ENCODE assay signal across 31 mouse cellular contexts in the genomic region with DNA sequence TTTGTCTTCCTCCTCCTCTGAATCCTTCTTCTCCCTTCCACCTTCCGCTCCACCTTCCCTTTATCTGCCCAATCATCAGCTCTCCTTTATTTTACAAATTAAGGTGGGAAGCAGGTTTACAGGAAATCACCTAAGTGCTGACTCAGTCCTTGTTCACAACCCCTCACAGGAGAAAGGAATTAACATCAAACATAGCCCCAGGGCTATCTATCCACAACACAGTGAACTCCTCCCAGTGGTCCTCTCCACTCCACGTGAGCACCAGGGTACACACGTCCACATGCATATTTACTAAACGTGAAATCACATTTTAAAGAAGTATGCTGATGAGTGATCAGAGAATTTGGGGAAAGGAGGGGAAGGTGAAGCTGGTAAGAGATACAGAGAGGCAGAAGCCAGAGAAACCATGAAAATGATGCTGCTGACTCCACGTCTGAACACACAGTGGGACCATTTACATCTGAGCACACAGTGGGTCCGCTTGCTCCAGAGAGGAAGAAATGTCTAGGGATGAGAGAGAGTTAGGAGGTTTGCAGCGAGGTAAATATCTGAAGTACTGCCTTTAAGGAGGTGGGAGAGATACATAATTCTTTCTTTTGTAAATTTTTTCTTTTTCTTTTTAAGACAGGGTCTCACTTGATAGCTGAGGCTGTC. TPM values are rescaled to one million over a fixed set of nuclear protein-coding genes. Genes with fewer than 3 reads are reported as not detected.
DNase-seq lines count a peak whose midpoint lies in the region; TF ChIP-seq lines count a peak whose summit lies in the region.
"Had no signal": no experiment of that assay in that cellular context is flagged by ENCODE, and none has a peak within 500 bp of the region (broad histone marks: within the 10 kb centered on the region; RNA-seq: fewer than 3 reads in every experiment).

No protein-coding gene starts in this region.

- H3K4me3 ChIP-seq in CH12.LX (replicated peaks in 1 of 3; ENCODE audit: low read depth in 2 of 3, low read length in 2 of 3, poor library complexity in 1 of 3), result no peak overlapping the region
- H3K4me3 ChIP-seq: embryonic facial prominence, embryonic 10.5 days; embryonic facial prominence, embryonic 13.5 days; erythroblast, embryonic 14.5 days; forebrain, embryonic 13.5 days; hindbrain, embryonic 12.5 days; hindbrain, embryonic 15.5 days had no signal

- H3K79me2 ChIP-seq in CH12.LX (replicated peaks; ENCODE audit: control insufficient read depth, extremely low read depth, insufficient read depth, poor library complexity, severe bottlenecking), result no peaks in the 10 kb centered on the region

- in situ Hi-C loops in CH12.LX (cut with MboI; ENCODE audit: low pct_ligation_motif_present, low pct_unique_long_range_greater_than_20kb, low sequenced_read_pairs), result no loop called here

- intact Hi-C loops in gastrocnemius, postnatal 36 days (cut with DNase I), result no loop called here

- H3K27ac ChIP-seq in CH12.LX (ENCODE audit: insufficient read depth, low read depth), result no peak overlapping the region
- H3K27ac ChIP-seq: embryonic facial prominence, embryonic 10.5 days; embryonic facial prominence, embryonic 13.5 days; forebrain, embryonic 13.5 days; hindbrain, embryonic 12.5 days; hindbrain, embryonic 15.5 days had no signal

- TF ChIP-seq EP300 in CH12.LX (IDR thresholded peaks at IDR 0.05; ENCODE audit: low read length), result no peak

- peaks cover 17% of the 10 kb centered on the region for H3K27me3 ChIP-seq in CH12.LX (replicated peaks)
- H3K27me3 ChIP-seq: embryonic facial prominence, embryonic 13.5 days; forebrain, embryonic 13.5 days; hindbrain, embryonic 12.5 days; hindbrain, embryonic 15.5 days had no signal

- dilution Hi-C loops in CH12.LX (cut with MboI; ENCODE audit: extremely low pct_ligation_motif_present, extremely low pct_unique_long_range_greater_than_20kb, low sequenced_read_pairs), result no loop called here

- H3K4me1 ChIP-seq in CH12.LX (ENCODE audit: control insufficient read depth in 1 of 2, insufficient read depth in 2 of 2), result peaks cover 0 to 7% of the 10 kb centered on the region in 2 experiments; a peak in 2 of 4 replicates
- H3K4me1 ChIP-seq: embryonic facial prominence, embryonic 10.5 days; embryonic facial prominence, embryonic 13.5 days; forebrain, embryonic 13.5 days; hindbrain, embryonic 12.5 days had no signal

- DNase-seq in CH12.LX (ENCODE audit: extremely low read depth), result no peak
- peak; percentile 95 for DNase-seq in ES-CJ7 (ENCODE audit: low read depth, low spot score)
- peak; percentile 95 for DNase-seq in R1 (ENCODE audit: low read depth, low spot score)
- no peak for DNase-seq in layer of hippocampus, adult 11-12 months (ENCODE audit: low spot score)
- no peak for DNase-seq in gastrocnemius, postnatal 36 days
- no peak for DNase-seq in spleen, postnatal 14 days (ENCODE audit: low spot score in 2 of 2)
- DNase-seq: adrenal gland, adult 8-10 months; adrenal gland, postnatal 25 days; cerebellum, adult 11-12 months; cerebellum, adult 8-10 months; cerebellum, postnatal 10 days; cerebellum, postnatal 36 days; embryo, embryonic 11 days; gastrocnemius, postnatal 10 days; heart, adult 11 months had no signal

- TF ChIP-seq POLR2A in CH12.LX (IDR thresholded peaks at IDR 0.05; ENCODE audit: low read depth, low read length), result no peak

- peaks cover 0 to 8% of the 10 kb centered on the region in 2 experiments for H3K36me3 ChIP-seq in CH12.LX (replicated peaks in 1 of 2; ENCODE audit: control insufficient read depth in 1 of 2, insufficient read depth in 1 of 2, low read length in 1 of 2)
- H3K36me3 ChIP-seq: hindbrain, embryonic 15.5 days had no signal

- no peak overlapping the region for H3K9ac ChIP-seq in CH12.LX (ENCODE audit: insufficient read depth, low read depth)
- H3K9ac ChIP-seq: embryonic facial prominence, embryonic 13.5 days; forebrain, embryonic 13.5 days; hindbrain, embryonic 12.5 days; hindbrain, embryonic 15.5 days had no signal

- TF ChIP-seq RAD21 in CH12.LX (IDR thresholded peaks at IDR 0.05; ENCODE audit: low read depth, low read length), result no peak

- no peak for TF ChIP-seq CTCF in CH12.LX (conservative IDR thresholded peaks at IDR 0.05 in 1 of 2, IDR thresholded peaks at IDR 0.05 in 1 of 2; ENCODE audit: low read depth in 2 of 2, low read length in 2 of 2)

- H3K9me3 ChIP-seq in CH12.LX (replicated peaks; ENCODE audit: low read length), result peaks cover 6% of the 10 kb centered on the region
- H3K9me3 ChIP-seq: embryonic facial prominence, embryonic 13.5 days; forebrain, embryonic 13.5 days; hindbrain, embryonic 12.5 days; hindbrain, embryonic 15.5 days had no signal

- no peak overlapping the region for H3K4me2 ChIP-seq in CH12.LX (ENCODE audit: insufficient read depth, low read depth, poor library complexity, severe bottlenecking)
- H3K4me2 ChIP-seq: embryonic facial prominence, embryonic 13.5 days; forebrain, embryonic 13.5 days; heart, embryonic 11.5 days; hindbrain, embryonic 12.5 days; hindbrain, embryonic 15.5 days had no signal

TF ChIP-seq in CH12.LX, 34 proteins besides CTCF, POLR2A, EP300 and RAD21:
- TF ChIP-seq KAT2A (IDR thresholded peaks at IDR 0.05; ENCODE audit: insufficient replicate concordance, low read length) (no peak), ETS1 (conservative IDR thresholded peaks at IDR 0.05; ENCODE audit: low read depth, low read length) (no peak), MEF2A (IDR thresholded peaks at IDR 0.05; ENCODE audit: borderline replicate concordance, low read depth, low read length) (no peak), ZKSCAN1 (IDR thresholded peaks at IDR 0.05; ENCODE audit: borderline replicate concordance, low read depth, low read length) (peak; percentile 43; the same call in 1 of the 2 replicates)

RNA-seq across cellular contexts. Expression of a gene that starts 3.7 kb away (rescaled TPM):
- 0.08 TPM in 1 of 2 replicates, not detected in the other for total RNA-seq in CH12.LX (2012; rRNA removed)
- 0.19 TPM in 1 of 2 replicates, not detected in the other for total RNA-seq in CH12.LX (2014; rRNA removed)
- 0.18 TPM in 1 of 2 replicates, not detected in the other for polyA plus RNA-seq in CH12.LX (2012; ENCODE audit: insufficient read length, low read depth)
- total RNA-seq in gastrocnemius, postnatal 36 days (2021), result not detected
- total RNA-seq: adrenal gland, postnatal 25 days; gastrocnemius, adult 18-20 months; heart, postnatal 25 days; hematopoietic stem cell, adult 5-6 weeks had no signal
- polyA plus RNA-seq: cortical plate, adult 2 months; embryonic facial prominence, embryonic 13.5 days; erythroblast, embryonic 14.5 days; forebrain, embryonic 16.5 days; heart, embryonic 11.5 days; heart, embryonic 14.5 days; heart, postnatal 0 days; hindbrain, embryonic 12.5 days; hindbrain, embryonic 15.5 days; intestine, embryonic 14.5 days; intestine, postnatal 0 days had no signal

RNA-seq across cellular contexts. Expression of a gene that starts 5.3 kb away (rescaled TPM):
- total RNA-seq in CH12.LX (2012; rRNA removed), result 30.6 and 40.8 TPM in 2 replicates
- total RNA-seq in CH12.LX (2014; rRNA removed), result 37.3 and 47.5 TPM in 2 replicates
- polyA plus RNA-seq in CH12.LX (2012; ENCODE audit: insufficient read length, low read depth), result 38.7 and 42.6 TPM in 2 replicates
- 10 to 100 TPM; 14.9 to 17.5 TPM for total RNA-seq in gastrocnemius, postnatal 36 days (2021)

RNA-seq across cellular contexts. Expression of a gene that starts 37.0 kb away (rescaled TPM):
- total RNA-seq in CH12.LX (2012; rRNA removed) (13.6 and 16.5 TPM in 2 replicates), CH12.LX (2014; rRNA removed) (16.0 and 17.2 TPM in 2 replicates)
- polyA plus RNA-seq in CH12.LX (2012; ENCODE audit: insufficient read length, low read depth), result 15.4 and 16.5 TPM in 2 replicates
- total RNA-seq in gastrocnemius, postnatal 36 days (2021), result 10 to 100 TPM in 1 of 2 experiments, 1 to 10 TPM in 1; 9.7 to 13.1 TPM

RNA-seq across cellular contexts. Expression of a gene that starts 37.6 kb away (rescaled TPM):
- 25.7 and 30.0 TPM in 2 replicates for total RNA-seq in CH12.LX (2012; rRNA removed)
- total RNA-seq in CH12.LX (2014; rRNA removed), result 27.9 and 31.0 TPM in 2 replicates
- polyA plus RNA-seq in CH12.LX (2012; ENCODE audit: insufficient read length, low read depth), result 41.1 and 50.6 TPM in 2 replicates
- total RNA-seq in gastrocnemius, postnatal 36 days (2021), result 10 to 100 TPM; 20.4 to 20.7 TPM

RNA-seq across cellular contexts. Expression of a gene that starts 38.4 kb away (rescaled TPM):
- 12.8 and 13.3 TPM in 2 replicates for total RNA-seq in CH12.LX (2012; rRNA removed)
- total RNA-seq in CH12.LX (2014; rRNA removed), result 15.9 and 16.8 TPM in 2 replicates
- polyA plus RNA-seq in CH12.LX (2012; ENCODE audit: insufficient read length, low read depth), result 13.2 and 16.2 TPM in 2 replicates
- 10 to 100 TPM in 1 of 2 experiments, 1 to 10 TPM in 1; 9.0 to 10.3 TPM for total RNA-seq in gastrocnemius, postnatal 36 days (2021)

Comparison
In these comparisons a context has a peak if more than half of its experiments do, and no peak if none do; other contexts are left out.
1. DNase-seq: peak in ES-CJ7 (single experiment) and R1 (single experiment); none in CH12.LX (single experiment), layer of hippocampus, adult 11-12 months (single experiment), gastrocnemius, postnatal 36 days (0 of 2) and spleen, postnatal 14 days (0 of 2).